Mouse (Mus musculus) ES-Bruce4 (cell line): Measurements from ENCODE around the gene Ccnb1.

Source experiments
- CTCF ChIP-seq: IDR thresholded peaks from one replicate; pipeline ENCODE4 v1.8.1; 2011; ENCODE audit warnings: low read depth, low read length
- EP300 ChIP-seq: IDR thresholded peaks from 2 replicates; pipeline ENCODE4 v1.6.1; 2011; ENCODE audit warnings: low read depth, low read length; ENCODE audit not compliant: insufficient read depth
- POLR2A ChIP-seq: IDR thresholded peaks from one replicate; pipeline ENCODE4 v1.8.1; 2011; ENCODE audit warnings: low read length; ENCODE audit not compliant: insufficient read depth

- TF ChIP-seq CTCF (no peak), EP300 (no peak), POLR2A (no peak)
These were observed 40.3 kb downstream of the Ccnb1 start for GRCm38 (mm10) chr13:100746090-100746489.
